Mouse (Mus musculus) embryonic facial prominence, embryonic 10.5 days (tissue): ENCODE data around the gene Gm960. TPM values are rescaled to one million over a fixed set of nuclear protein-coding genes. Genes with fewer than 3 reads are reported as not detected.

Experiments used
- DNase-seq: peaks from one replicate; pipeline ENCODE4 v3.0.0-alpha.2; 2017; ENCODE audit warnings: low spot score
- H3K27ac ChIP-seq: fragments of 300-500 bp; sonication (generic); replicated peaks from 2 replicates; pipeline ENCODE4 v1.5.1; 2016; ENCODE audit warnings: mild to moderate bottlenecking
- H3K27me3 ChIP-seq: fragments of 300-500 bp; sonication (generic); replicated peaks from 2 replicates; pipeline ENCODE4 v1.6.1; 2016; ENCODE audit warnings: low read depth, mild to moderate bottlenecking; ENCODE audit not compliant: poor library complexity, severe bottlenecking
- H3K36me3 ChIP-seq: fragments of 300-500 bp; sonication (generic); replicated peaks from 2 replicates; pipeline ENCODE4 v1.6.1; 2016; ENCODE audit warnings: mild to moderate bottlenecking, moderate library complexity
- H3K4me1 ChIP-seq: fragments of 300-500 bp; sonication (generic); 2 replicates; pipeline ENCODE4 v1.6.1; 2016
- H3K4me3 ChIP-seq: fragments of 300-500 bp; sonication (generic); 2 replicates; pipeline ENCODE4 v1.5.1; 2016; ENCODE audit warnings: mild to moderate bottlenecking, moderate library complexity
- H3K9me3 ChIP-seq: fragments of 300-500 bp; sonication (generic); 2 replicates; pipeline ENCODE4 v1.6.1; 2016; ENCODE audit warnings: mild to moderate bottlenecking
- WGBS: fragments of 180-500 bp; shearing (Covaris S2); methylation state at CpG from one replicate; pipeline ENCODE4 v1.1.7; 2016; 5-methylcytosine and 5-hydroxymethylcytosine counted together
- polyA plus RNA-seq: library from polyadenylated mRNA; unstranded; fragments of >200 nt; fragmentation: Nextera tagmentation; extraction: Ambion mirVana; gene quantifications from 2 replicates; pipeline ENCODE4 v1.2.1, GENCODE M21; 2016

The Gm960 gene
- polyA plus RNA-seq, 1 experiment from 2014 or later, result 2.0 TPM

GRCm38 (mm10) chr19:4644271-4644670 lies 54.2 kb downstream of the Gm960 start:
- WGBS, result 40% methylated on average over 10 of the region's 10 CpGs
- 0 out of 2 replicates have a peak, but pooled peaks cover 3% of the 10 kb centered on the region for H3K27me3 ChIP-seq
- H3K4me1 ChIP-seq, result no peaks in the 10 kb centered on the region
- no peaks in the 10 kb centered on the region for H3K9me3 ChIP-seq
- no peak overlapping the region for H3K27ac ChIP-seq
- no peaks in the 10 kb centered on the region for H3K36me3 ChIP-seq
- DNase-seq, result peak; percentile 44
- no peak overlapping the region for H3K4me3 ChIP-seq

DNA sequence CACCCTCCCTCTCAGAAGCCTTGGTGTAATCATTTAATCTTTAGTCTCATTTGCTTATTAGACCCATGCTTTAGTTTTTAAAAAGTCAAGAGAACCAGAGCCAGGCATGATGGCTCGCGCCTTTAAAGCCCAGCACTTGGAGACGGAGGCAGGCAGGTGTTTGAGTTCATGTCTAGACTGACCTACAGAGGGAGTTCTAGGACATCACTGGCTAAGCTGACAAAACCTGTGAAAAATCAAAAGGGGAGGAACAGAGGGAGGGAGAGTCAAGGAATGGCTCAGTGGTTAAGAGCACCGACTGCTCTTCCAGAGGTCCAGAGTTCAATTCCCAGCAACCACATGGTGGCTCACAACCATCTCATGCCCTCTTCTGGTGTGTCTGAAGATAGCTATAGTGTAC lies 62.5 kb downstream of the Gm960 start:
- DNase-seq, result no peak
- no peaks in the 10 kb centered on the region for H3K4me1 ChIP-seq
- H3K36me3 ChIP-seq, result no peaks in the 10 kb centered on the region
- no peaks in the 10 kb centered on the region for H3K9me3 ChIP-seq
- H3K27me3 ChIP-seq, result no peaks in the 10 kb centered on the region
- H3K27ac ChIP-seq, result no peak overlapping the region
- no peak overlapping the region for H3K4me3 ChIP-seq
- 67% methylated on average over 4 of the region's 4 CpGs for WGBS

GRCm38 (mm10) chr19:4628819-4629218 lies 69.6 kb downstream of the Gm960 start:
- no peak overlapping the region for H3K4me3 ChIP-seq
- WGBS, result 0% methylated on average over 1 of the region's 1 CpGs

DNA sequence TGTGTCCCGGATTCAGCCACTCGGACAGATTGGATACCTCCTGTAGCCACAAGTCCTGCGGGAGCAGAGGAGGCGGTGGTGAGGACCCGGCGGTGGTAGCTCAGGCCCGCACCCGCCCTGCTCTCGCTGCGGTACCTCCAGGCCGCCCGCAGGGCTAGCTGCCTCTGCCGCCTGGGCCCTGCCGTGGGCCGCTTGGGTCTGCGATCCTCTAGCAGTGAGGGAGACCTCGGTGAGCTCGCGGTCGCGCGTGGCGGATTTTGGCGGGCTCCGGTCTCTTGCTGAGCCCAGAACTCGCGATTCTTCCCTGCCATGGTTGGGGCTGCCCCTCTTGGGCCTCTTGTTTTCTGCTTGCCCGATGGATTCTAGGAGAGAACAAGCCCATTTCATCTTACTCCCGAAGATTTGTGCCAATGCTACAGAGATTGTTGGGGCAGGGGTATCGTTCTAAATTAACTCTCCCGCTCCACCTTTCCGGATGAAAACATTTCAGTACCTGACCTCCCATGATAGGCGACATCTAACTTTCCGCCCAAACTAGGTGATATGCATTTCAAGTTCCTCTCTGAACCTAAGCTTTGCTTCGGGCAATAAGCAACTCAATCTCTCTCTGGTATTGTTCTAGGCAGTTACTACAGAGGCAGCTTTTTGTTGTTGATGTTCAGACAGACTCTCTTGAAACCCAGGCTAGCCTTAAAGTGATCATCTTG lies 72.5 kb downstream of the Gm960 start:
- Histone ChIP-seq H3K27me3 (no peaks in the 10 kb centered on the region), H3K27ac (peak overlapping the region; percentile 97), H3K9me3 (no peaks in the 10 kb centered on the region), H3K4me3 (peak overlapping the region; percentile 95), H3K4me1 (peaks cover 48% of the 10 kb centered on the region), H3K36me3 (peaks cover 36% of the 10 kb centered on the region)
- no peak for DNase-seq
- WGBS, result 2% methylated on average over 35 of the region's 35 CpGs

More at GRCm38 (mm10) chr19:4628819-4629218, 69.6 kb downstream of the Gm960 start:
- peak; percentile 80 for DNase-seq
- Histone ChIP-seq H3K9me3 (no peaks in the 10 kb centered on the region), H3K4me1 (peaks cover 47% of the 10 kb centered on the region), H3K36me3 (peaks cover 7% of the 10 kb centered on the region), H3K27me3 (no peaks in the 10 kb centered on the region), H3K27ac (peak overlapping the region; percentile 40)

DNA sequence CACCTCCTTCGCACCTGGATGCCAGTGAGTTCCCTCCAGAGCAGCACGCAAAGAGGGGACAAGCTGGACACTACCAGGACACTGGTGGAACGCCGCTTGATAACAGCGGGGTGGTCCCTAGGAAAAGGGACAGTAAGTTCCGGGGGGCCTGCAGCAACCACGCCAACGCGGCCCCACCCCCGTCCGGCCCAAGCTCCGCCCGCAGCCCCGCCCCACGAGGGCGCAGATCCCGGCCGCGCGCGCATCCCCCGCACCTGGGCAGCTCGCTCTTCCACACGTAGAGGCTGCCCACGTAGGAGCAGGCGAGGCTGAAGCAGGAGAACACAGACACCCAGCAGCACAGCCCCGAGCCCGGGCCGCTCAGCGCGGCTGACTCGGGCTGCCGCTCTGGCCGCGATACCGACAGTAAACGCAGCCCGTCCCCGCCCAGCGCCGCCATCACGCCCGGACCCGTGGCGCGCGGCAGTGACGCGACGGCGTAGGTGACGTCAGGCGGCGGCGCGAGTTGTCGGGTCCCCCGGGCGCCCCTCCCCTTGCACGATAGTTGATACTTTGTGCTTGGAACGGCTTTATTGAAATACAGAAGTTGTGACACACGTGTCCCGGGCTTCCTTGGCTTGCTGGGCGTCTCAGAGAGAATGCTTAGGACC lies 73.2 kb downstream of the Gm960 start, which contains the start of gene Rce1:
Gene Rce1 (minus strand): TSS at position 463 of the 650 bp plus-strand sequence.
- Histone ChIP-seq H3K27me3 (no peaks in the 10 kb centered on the region), H3K27ac (peak within 1 kb of the TSS; percentile 97), H3K4me1 (peaks cover 48% of the 10 kb centered on the region), H3K9me3 (no peaks in the 10 kb centered on the region), H3K4me3 (peak within 1 kb of the TSS; percentile 95), H3K36me3 (peaks cover 42% of the 10 kb centered on the region)
- DNase-seq, result peak; percentile 95
- WGBS, result under 1% methylated on average over 64 of the region's 64 CpGs

DNA sequence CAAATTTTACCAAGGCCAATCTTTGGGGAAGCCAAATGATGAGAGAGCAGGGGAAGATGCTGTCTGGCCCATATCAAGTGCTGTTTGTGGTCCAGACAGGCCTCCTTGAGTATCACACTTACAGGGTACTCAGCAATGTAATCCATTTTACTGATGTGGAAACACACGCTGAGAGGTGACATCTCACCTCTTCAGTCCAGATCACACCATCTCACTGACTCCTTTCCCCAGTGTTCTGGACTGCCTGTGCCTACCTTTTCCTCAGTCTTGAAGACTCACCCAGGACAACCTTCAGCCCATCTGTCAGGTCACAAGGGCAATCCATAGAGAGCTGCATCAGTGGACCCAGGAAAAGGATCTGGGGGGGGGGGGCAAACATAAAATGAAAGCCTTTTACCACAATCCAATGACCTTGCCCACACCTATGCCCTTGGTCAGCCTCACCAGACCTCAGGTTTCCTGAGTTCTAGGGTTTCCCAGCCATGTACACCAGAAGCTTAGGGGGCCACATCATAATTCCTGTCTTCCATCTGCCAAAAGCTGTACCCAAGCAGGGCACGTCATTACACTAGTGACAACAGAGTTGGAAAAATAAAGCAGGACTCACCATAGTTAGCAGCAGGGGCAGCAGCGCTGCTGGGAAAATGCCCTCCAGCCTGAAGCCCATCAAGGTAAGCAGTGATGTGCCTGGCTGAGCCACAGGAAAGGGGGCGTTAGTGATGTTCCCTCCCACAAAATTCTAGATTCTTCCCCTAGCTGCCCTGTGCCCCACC lies 73.9 kb downstream of the Gm960 start:
- H3K27me3 ChIP-seq, result no peaks in the 10 kb centered on the region
- H3K9me3 ChIP-seq, result no peaks in the 10 kb centered on the region
- peaks cover 47% of the 10 kb centered on the region for H3K36me3 ChIP-seq
- peaks cover 48% of the 10 kb centered on the region for H3K4me1 ChIP-seq
- H3K27ac ChIP-seq, result peak overlapping the region; percentile 97
- H3K4me3 ChIP-seq, result peak overlapping the region; percentile 95
- DNase-seq, result no peak
- 35% methylated on average over 4 of the region's 4 CpGs for WGBS

GRCm38 (mm10) chr19:4624006-4624405 lies 74.5 kb downstream of the Gm960 start:
- peak overlapping the region; percentile 95; the same call in 1 of the 2 replicates for H3K4me3 ChIP-seq
- 95% methylated on average over 12 of the region's 12 CpGs for WGBS
- H3K4me1 ChIP-seq, result peaks cover 44% of the 10 kb centered on the region
- no peak overlapping the region for H3K27ac ChIP-seq
- no peak for DNase-seq
- no peaks in the 10 kb centered on the region for H3K27me3 ChIP-seq
- peaks cover 47% of the 10 kb centered on the region for H3K36me3 ChIP-seq
- H3K9me3 ChIP-seq, result no peaks in the 10 kb centered on the region

GRCm38 (mm10) chr19:4623419-4623818 lies 75.0 kb downstream of the Gm960 start:
- H3K36me3 ChIP-seq, result peaks cover 47% of the 10 kb centered on the region
- H3K4me3 ChIP-seq, result peak overlapping the region; percentile 15; the same call in 1 of the 2 replicates
- no peaks in the 10 kb centered on the region for H3K27me3 ChIP-seq
- no peak for DNase-seq
- WGBS, result 96% methylated on average over 9 of the region's 9 CpGs
- no peaks in the 10 kb centered on the region for H3K9me3 ChIP-seq
- no peak overlapping the region for H3K27ac ChIP-seq
- H3K4me1 ChIP-seq, result peaks cover 41% of the 10 kb centered on the region

GRCm38 (mm10) chr19:4622780-4623179 lies 75.7 kb downstream of the Gm960 start:
- Histone ChIP-seq H3K4me1 (peaks cover 41% of the 10 kb centered on the region), H3K27ac (no peak overlapping the region), H3K27me3 (peaks cover 2% of the 10 kb centered on the region; the same call in 1 of the 2 replicates), H3K9me3 (no peaks in the 10 kb centered on the region), H3K36me3 (peaks cover 47% of the 10 kb centered on the region), H3K4me3 (no peak overlapping the region)
- no peak for DNase-seq
- WGBS, result 75% methylated on average over 5 of the region's 5 CpGs

DNA sequence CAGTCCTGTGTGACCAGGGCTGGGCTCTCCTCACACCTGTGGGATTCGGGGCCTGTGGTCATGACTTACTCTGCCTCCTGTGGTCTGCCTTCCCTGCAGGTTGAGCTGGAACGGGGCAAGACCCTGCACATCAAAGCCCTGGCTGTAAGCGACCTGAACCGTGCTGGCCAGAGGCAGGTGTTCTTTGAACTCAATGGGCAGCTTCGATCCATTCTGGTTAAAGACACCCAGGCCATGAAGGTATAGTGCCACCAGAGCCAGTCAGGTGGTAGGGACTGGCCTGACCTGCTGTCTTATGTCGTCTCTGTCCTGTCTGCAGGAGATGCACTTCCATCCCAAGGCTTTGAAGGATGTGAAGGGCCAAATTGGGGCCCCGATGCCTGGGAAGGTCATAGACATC lies 77.7 kb downstream of the Gm960 start:
- H3K4me1 ChIP-seq, result peaks cover 35% of the 10 kb centered on the region
- no peaks in the 10 kb centered on the region for H3K9me3 ChIP-seq
- WGBS, result 91% methylated on average over 7 of the region's 7 CpGs
- H3K27me3 ChIP-seq, result peaks cover 9% of the 10 kb centered on the region; the same call in 1 of the 2 replicates
- no peak overlapping the region for H3K27ac ChIP-seq
- H3K4me3 ChIP-seq, result 0 out of 2 replicates have a peak overlapping the region, but pooled peaks have one; percentile 3
- H3K36me3 ChIP-seq, result peaks cover 47% of the 10 kb centered on the region
- DNase-seq, result no peak

GRCm38 (mm10) chr19:4619461-4619860 lies 79.0 kb downstream of the Gm960 start:
- no peak overlapping the region for H3K4me3 ChIP-seq

DNA sequence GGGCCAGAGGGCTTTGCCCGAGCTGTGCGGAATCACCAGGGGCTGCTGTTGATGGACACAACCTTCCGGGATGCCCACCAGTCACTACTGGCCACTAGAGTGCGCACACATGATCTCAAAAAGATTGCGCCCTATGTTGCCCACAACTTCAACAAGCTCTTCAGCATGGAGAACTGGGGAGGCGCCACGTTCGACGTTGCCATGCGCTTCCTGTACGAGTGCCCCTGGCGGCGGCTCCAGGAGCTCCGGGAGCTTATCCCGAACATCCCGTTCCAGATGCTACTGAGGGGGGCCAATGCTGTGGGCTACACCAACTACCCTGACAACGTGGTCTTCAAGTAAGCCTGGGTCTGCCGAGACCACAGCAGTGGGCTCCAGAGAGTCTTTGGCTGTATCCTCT lies 80.3 kb downstream of the Gm960 start:
- Histone ChIP-seq H3K36me3 (peaks cover 46% of the 10 kb centered on the region), H3K4me3 (peak overlapping the region; percentile 11; the same call in 1 of the 2 replicates)

More at GRCm38 (mm10) chr19:4619461-4619860, 79.0 kb downstream of the Gm960 start:
- H3K4me1 ChIP-seq, result peaks cover 35% of the 10 kb centered on the region
- WGBS, result 88% methylated on average over 10 of the region's 10 CpGs
- no peak for DNase-seq
- no peaks in the 10 kb centered on the region for H3K9me3 ChIP-seq
- H3K36me3 ChIP-seq, result peaks cover 46% of the 10 kb centered on the region
- H3K27me3 ChIP-seq, result peaks cover 9% of the 10 kb centered on the region; the same call in 1 of the 2 replicates
- no peak overlapping the region for H3K27ac ChIP-seq

More for the DNA sequence above, 80.3 kb downstream of the Gm960 start:
- DNase-seq, result peak; percentile 66
- Histone ChIP-seq H3K9me3 (no peaks in the 10 kb centered on the region), H3K27me3 (peaks cover 9% of the 10 kb centered on the region; the same call in 1 of the 2 replicates), H3K4me1 (peaks cover 41% of the 10 kb centered on the region), H3K27ac (no peak overlapping the region; the same call in 1 of the 2 replicates)
- WGBS, result 29% methylated on average over 18 of the region's 18 CpGs
